Mouse (Mus musculus) skeletal muscle tissue, adult 2 months (tissue): ENCODE data around the gene Tcf21.

Source experiments
- DNase-seq: peaks from one replicate; pipeline ENCODE4 v3.0.0-alpha.2; 2012; ENCODE audit warnings: low read depth, low spot score

The Tcf21 gene

GRCm38 (mm10) chr10:22819871-22820590 lies at the start of gene Tcf21:
Gene Tcf21, minus strand, starts transcription at chr10:22820174.
- no peak for DNase-seq

- DNase-seq = no peak
Measured at GRCm38 (mm10) chr10:22868386-22868918, 48.5 kb upstream of the Tcf21 start.

- no peak for DNase-seq
Measured at GRCm38 (mm10) chr10:22867210-22867609, 47.2 kb upstream of the Tcf21 start.

GRCm38 (mm10) chr10:22858111-22858510 lies 38.1 kb upstream of the Tcf21 start:
- no peak for DNase-seq

GRCm38 (mm10) chr10:22854330-22854729 lies 34.4 kb upstream of the Tcf21 start:
- DNase-seq = no peak

GRCm38 (mm10) chr10:22845351-22845750 lies 25.4 kb upstream of the Tcf21 start:
- no peak for DNase-seq

- DNase-seq = no peak
Measured at GRCm38 (mm10) chr10:22844731-22845130, 24.8 kb upstream of the Tcf21 start.

GRCm38 (mm10) chr10:22843440-22844361 lies 23.7 kb upstream of the Tcf21 start:
- no peak for DNase-seq

GRCm38 (mm10) chr10:22842781-22843439 lies 22.9 kb upstream of the Tcf21 start:
- DNase-seq = no peak

- DNase-seq = no peak
Measured at GRCm38 (mm10) chr10:22842113-22842512, 22.1 kb upstream of the Tcf21 start.

- DNase-seq = no peak
Measured at GRCm38 (mm10) chr10:22826244-22826643, 6.3 kb upstream of the Tcf21 start.

- no peak for DNase-seq
Measured at GRCm38 (mm10) chr10:22822896-22823295, 2.9 kb upstream of the Tcf21 start.

- no peak for DNase-seq
Measured at GRCm38 (mm10) chr10:22822486-22822885, 2.5 kb upstream of the Tcf21 start.

GRCm38 (mm10) chr10:22821709-22822108 lies 1.7 kb upstream of the Tcf21 start:
- no peak for DNase-seq

GRCm38 (mm10) chr10:22821267-22821666 lies 1.3 kb upstream of the Tcf21 start:
- no peak for DNase-seq

- DNase-seq = no peak
Measured at GRCm38 (mm10) chr10:22820841-22821240, 867 bp upstream of the Tcf21 start.

- DNase-seq = no peak
Measured at GRCm38 (mm10) chr10:22819239-22819870, 619 bp downstream of the Tcf21 start.

- no peak for DNase-seq
Measured at GRCm38 (mm10) chr10:22818600-22819238, 1.3 kb downstream of the Tcf21 start.

- DNase-seq = no peak
Measured at GRCm38 (mm10) chr10:22817976-22818375, 2.0 kb downstream of the Tcf21 start.

GRCm38 (mm10) chr10:22817561-22817960 lies 2.4 kb downstream of the Tcf21 start:
- DNase-seq = no peak

GRCm38 (mm10) chr10:22816237-22816762 lies 3.7 kb downstream of the Tcf21 start:
- DNase-seq = no peak
